Mouse (Mus musculus) thymus, postnatal 10 days (tissue): Measurements from ENCODE around the gene Daxx.
A peak's percentile ranks its signal among the peaks of the same experiment; 100 is the strongest.
"Not testable (repeated sequence)": the region's sequence is repeated elsewhere in the genome, so short reads cannot be mapped to it uniquely, and the experiment has no call there.

Source experiments
- DNase-seq, 2 experiments: peaks; one replicate each; pipeline ENCODE4 v3.0.0; 2021; ENCODE audit warnings: low spot score in 2 of 2

Gene Daxx

DNA sequence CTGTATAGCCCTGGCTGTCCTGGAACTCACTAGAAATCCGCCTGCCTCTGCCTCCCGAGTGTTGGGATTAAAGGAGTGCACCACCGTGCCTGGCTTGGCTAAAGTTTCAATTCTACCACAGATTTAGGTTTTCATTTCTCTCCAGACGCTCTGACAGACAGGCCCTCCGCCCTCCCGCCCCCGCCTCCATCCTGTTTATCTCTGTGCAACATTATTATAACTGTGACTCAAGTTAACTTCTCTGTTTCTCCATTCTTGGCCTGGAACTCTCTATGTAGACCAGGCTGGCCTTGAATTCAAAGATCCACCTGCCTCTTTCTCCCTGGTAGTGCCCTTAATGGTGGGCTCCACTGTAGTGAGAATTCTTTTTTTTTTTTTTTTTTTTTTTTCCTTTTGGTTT is 6.7 kb upstream of the Daxx start:
- no peak for DNase-seq

DNA sequence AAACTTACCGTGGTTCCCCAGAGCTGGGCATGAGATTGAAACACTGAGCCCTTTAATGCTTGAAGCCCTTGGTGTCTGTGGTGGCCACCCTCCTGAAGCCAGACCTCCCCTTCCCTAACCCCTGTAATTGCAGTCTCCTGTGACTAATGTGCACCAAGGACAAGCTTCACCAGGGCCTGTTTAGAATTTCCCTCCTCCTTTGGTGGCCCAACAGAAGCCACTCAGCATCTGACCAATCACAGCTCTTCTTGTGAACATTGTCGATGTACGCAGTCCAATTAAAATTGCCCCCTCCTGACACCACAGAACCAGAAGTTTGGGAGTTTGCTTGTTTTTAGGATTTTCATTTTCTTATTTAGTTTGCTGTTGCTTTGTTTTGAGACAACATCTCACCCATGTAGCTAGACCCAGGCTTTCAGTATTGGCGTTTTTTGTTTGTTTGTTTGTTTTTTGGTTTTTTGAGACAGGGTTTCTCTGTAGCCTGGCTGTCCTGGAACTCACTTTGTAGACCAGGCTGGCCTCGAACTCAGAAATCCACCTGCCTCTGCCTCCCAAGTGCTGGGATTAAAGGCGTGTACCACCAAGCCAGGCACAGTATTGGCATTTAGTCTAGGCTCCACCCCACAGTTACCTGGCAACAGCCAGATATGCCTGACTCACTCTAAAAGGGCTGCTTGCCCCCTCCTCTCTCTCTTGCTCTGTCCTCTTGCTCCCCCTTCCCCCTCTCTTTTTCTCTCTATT is 5.1 kb upstream of the Daxx start:
- DNase-seq: not testable (repeated sequence)

DNA sequence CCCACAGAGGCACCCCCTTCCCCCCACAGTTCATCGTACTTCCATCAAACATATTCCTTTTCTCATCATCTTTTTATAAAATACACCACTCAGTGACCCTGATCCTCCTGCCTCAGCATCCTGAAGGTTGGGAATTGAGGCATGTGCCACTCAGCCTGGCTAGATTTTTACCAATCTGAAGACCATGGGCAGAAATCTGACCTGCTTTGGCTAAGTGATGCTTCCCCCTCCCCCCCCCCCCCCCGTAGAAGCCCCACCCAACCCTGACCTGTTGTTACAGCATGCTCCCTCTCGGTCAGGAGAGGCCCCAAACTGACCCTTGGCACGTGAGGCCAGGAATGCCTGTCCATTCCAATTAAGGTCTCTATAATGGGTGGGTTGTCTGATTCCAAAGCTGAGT is 4.4 kb upstream of the Daxx start, which contains the start of gene Platr17:
Gene Platr17 (plus strand): TSS at position 301 of the 400 bp plus-strand sequence.
- not testable (repeated sequence) for DNase-seq

DNA sequence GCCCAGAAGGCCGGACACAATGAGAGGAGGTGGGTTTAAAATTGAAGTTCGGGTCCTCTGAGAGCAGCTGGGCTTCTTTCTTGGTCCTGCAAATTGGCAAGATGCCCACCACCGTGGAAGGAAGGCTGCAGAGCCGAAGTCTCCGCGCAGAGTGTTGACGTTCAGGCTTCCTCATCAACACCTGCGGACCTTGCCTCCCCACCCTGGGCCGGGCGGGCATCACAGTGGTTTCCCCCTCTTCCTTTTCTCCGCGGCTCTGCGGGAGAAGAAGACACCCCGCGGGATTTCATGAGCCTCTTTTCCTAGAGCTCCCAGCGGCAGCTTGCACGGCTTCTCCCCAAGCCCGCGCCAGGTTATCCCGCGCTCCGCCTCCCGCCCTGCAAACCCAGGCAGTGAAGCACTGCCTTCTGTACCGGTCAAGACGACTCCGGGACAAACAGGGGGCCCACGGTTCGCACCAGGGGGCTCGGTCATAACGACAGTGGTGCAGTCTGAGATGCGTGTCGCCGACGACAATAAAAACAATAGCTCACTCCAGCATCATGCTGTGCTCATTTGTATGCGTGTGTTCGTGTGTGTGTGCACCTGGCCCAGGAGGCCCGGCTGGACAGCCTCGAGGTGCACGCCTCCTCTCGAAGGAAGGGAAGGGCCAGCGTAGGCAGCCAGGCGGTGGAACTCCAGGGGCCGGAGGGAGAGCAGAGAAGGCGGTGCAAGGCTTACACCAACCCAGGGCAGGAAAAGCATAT is 710 bp upstream of the Daxx start:
- DNase-seq: peak; percentile 34 to 41

DNA sequence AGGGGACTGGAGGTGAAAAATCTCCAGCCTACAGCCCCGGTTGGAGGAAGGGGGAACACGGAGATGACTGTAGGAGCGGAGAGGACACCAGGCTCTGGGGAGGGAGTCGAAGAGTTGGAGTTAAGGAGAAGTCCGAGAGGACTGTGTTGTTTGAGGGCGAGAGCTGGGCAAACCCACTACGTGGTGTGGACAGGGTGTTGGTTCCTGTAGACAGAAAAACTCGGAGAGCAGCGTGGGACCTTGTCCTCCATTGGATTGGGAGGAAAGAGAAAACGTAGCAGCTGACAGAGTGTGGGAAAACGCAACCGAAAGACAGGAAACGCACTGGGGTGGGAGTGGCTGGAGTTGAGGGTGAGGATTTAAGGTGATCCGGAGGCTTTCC is 646 bp downstream of the Daxx start:
- peak in 1 of 2 experiments; percentile 34 for DNase-seq

DNA sequence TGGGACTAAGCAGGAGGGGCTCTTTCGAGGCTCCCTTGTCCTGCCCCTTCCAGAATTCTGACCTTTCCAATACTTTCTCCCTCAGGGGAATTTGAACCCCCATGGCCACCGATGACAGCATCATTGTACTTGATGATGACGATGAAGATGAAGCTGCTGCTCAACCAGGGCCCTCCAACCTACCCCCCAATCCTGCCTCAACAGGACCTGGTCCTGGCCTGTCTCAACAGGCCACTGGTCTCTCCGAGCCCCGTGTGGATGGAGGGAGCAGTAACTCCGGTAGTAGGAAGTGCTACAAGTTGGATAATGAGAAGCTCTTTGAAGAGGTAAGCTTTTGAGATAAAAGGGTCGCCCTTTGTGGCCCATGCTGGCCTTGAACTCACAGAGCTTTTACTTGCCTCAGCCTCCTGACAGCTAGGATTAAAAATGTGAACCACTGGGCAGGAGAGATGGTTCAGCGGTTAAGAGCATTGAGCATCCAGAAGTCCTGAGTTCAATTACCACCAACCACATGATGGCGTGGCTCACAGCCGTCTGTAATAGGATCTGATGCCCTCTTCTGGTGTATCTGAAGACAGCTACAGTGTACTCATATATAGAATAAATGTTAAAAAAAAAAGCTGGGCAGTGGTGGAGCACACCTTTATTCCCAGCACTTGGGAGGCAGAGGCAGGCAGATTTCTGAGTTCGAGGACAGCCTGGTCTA is 1.3 kb downstream of the Daxx start:
- DNase-seq: no peak

DNA sequence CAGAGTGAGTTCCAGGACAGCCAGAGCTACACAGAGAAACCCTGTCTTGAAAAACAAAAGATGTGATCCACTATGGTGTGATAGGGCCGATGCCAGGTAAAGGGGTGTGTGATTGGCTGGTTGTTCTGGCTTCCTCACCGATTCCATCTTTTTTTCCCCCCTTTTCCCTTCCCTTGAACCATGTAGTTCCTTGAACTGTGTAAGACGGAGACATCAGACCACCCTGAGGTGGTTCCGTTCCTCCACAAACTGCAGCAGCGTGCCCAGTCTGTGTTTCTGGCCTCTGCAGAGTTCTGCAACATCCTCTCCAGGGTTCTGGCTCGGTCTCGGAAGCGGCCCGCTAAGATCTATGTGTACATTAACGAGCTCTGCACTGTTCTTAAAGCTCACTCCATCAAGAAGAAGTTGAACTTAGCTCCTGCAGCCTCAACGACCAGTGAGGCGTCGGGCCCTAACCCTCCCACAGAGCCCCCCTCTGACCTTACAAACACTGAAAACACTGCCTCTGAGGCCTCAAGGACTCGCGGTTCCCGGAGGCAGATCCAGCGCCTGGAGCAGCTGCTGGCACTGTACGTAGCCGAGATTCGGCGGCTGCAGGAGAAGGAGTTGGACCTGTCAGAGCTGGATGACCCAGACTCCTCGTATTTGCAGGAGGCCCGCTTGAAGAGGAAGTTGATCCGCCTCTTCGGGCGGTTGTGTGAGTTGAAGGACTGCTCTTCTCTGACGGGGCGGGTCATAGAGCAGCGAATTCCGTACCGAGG is 2.0 kb downstream of the Daxx start:
- no peak for DNase-seq

DNA sequence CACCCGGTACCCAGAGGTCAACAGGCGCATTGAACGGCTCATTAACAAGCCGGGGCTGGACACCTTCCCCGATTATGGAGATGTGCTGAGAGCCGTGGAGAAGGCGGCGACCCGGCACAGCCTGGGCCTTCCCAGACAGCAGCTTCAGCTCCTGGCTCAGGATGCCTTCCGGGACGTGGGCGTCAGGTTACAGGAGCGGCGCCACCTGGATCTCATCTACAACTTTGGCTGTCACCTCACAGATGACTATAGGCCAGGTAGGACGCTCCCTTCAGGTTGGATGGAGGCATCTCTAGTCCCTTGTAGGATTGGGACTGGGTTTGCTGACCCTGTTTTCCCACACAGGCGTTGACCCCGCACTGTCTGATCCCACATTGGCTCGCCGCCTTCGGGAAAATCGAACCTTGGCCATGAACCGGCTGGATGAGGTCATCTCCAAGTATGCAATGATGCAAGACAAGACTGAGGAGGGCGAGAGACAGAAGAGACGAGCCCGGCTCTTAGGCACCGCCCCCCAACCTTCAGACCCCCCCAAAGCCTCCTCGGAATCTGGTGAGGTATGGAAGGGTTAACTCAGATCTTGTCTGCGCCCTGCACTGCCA is 2.7 kb downstream of the Daxx start:
- no peak for DNase-seq

DNA sequence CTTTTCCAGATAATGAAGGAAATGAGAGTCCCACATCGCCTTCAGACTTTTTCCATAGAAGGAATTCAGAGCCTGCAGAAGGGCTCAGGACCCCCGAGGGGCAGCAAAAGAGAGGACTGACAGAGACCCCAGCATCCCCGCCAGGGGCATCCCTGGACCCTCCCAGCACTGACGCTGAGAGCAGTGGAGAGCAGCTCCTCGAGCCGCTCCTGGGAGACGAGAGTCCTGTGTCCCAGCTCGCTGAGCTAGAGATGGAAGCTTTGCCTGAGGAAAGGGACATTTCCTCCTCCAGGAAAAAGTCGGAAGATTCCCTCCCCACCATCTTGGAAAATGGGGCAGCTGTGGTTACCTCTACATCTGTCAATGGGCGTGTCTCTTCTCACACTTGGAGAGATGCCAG is 4.0 kb downstream of the Daxx start:
- no peak for DNase-seq

DNA sequence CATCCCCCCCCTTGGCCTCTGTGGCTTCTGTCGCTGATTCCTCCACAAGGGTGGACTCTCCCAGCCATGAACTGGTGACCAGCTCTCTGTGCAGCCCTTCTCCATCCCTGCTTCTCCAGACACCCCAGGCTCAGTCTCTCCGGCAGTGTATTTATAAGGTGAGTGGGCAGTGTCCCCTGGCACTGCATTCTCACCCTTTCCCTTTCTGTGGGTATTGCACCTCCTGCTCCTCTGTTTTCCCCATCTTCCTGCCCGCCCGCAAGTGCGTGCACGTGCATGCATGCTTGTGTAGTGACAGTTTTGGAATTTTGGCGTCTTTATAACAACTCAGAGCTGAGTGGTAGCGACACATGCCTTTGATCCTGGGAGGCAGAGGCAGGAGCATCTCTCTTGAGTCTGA is 4.7 kb downstream of the Daxx start:
- DNase-seq: no peak

DNA sequence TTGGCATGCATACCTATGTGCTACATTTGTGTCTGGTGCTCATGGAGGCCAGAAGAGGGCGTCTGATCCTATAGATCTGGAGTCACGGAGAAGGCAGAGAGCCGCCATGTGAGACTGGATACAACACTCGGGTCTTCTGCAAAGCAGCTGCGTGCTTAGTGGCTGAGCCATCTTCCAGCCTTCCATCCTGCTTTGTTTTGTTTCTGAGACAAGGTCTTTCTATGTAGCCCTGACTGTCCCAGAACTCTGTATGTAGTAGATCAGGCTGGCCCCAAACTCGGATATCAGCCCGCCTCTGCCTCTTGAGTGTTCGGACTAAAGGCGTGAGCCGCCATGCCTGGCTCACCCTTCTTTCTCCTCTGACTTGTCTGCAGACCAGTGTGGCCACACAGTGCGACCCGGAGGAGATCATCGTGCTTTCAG is 5.8 kb downstream of the Daxx start:
- no peak for DNase-seq

DNA sequence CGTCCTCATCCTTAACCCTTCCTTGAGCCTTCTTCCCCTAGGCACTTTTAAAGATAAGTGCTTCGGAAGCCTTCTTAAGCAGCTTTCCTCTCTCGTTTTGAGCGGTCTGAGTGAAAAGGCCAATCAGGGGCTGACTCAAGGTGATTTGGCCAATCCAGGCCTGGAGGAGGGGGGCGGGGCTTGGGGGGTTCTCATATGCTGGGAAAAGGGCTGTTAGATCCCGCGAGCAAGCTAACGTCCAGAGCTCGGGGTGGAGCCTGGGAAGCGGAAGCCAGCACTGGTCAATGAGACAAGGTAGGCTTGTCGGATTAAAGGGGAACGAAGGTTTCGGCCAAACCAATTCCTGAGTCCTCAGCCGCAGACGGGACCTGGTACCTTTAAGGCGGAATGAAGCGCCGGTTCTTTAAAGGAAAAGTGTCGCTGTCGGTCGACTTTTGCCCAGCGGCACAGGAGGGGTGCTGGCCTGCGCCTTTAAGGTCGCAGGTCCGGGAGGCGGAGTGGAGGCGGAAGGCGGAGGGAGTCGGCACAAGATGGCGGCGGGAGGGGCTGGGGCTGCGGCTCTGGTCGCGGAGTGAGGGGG is 6.5 kb downstream of the Daxx start, which contains the start of the genes Tapbp and Zbtb22:
Gene Tapbp (plus strand): TSS at position 229 of the 580 bp plus-strand sequence.
Gene Zbtb22 (plus strand): TSS at position 234 of the 580 bp plus-strand sequence.
- peak; percentile 89 to 91 for DNase-seq

DNA sequence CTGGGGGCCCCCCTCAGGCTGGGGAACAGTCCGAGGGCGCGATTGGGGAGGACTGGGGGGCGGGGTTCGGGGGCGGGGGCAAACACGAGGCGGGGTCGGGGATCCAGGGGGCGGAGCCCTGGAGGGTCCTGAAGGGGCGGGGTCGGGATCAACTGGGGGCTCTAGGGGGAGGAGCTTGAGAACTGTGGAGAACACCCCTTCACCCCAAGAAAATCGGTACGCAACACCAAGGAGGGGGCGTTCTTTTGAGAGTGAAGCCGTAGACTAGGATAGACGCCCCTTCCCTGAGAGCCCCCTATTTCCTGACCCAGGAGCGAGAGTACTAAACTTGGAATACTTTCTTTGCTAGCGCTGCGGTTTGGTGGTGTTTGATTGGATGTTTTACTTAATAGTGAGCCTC is 7.1 kb downstream of the Daxx start:
- peak; percentile 74 to 83 for DNase-seq

DNA sequence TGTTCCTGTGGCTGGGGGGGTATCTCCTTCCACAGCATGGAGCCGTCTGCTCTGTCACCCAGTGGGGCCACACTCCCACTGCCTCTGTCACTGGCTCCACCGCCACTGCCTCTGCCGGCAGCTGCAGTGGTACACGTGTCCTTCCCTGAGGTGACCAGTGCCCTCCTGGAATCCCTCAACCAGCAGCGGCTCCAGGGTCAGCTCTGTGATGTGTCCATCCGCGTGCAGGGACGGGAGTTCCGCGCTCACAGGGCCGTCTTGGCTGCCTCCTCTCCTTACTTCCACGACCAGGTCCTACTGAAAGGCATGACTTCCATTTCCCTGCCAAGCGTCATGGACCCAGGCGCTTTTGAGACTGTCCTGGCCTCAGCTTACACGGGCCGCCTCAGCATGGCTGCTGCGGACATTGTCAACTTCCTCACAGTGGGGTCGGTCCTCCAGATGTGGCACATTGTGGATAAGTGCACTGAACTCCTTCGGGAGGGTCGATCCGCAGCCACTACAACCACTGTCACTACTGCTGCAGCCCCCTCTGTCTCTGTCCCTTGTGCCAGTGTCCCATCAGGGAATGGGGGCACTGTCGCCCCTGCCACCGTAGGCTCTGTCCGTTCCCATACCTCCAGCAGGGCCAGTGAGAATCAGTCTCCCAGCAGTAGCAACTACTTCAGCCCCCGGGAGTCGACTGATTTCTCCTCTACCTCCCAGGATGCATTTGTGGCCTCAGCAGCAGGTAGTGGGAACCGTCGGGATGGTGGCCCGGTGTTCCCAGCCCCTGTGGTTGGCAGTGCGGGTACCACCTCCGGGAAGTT is 7.8 kb downstream of the Daxx start:
- DNase-seq: peak in 1 of 2 experiments; percentile 35

DNA sequence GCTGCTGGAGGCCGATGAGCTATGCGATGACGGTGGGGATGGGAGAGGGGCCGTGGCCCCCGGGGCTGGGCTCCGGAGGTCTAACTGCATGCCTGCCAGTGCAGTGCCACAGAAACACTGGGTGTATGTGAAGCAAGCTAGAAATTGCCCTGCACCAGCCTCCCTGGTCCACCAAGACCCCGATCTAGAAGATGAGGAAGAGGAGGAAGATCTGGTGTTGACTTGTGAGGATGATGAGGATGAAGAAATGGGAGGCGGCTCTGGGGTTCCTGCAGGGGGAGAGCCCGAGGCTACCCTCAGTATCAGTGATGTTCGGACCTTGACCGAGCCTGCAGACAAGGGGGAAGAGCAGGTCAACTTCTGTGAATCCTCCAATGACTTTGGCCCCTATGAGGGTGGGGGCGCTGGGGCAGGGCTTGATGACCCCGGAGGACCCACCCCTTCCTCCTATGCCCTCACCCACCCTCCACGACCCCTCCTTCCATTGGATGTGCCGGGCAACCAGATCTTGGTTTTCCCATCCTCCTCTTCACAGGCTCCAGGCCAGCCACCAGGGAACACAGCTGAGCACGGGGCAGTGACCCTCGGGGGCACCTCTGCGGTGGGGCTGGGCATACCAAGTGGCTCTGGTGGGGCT is 8.6 kb downstream of the Daxx start:
- DNase-seq: no peak

DNA sequence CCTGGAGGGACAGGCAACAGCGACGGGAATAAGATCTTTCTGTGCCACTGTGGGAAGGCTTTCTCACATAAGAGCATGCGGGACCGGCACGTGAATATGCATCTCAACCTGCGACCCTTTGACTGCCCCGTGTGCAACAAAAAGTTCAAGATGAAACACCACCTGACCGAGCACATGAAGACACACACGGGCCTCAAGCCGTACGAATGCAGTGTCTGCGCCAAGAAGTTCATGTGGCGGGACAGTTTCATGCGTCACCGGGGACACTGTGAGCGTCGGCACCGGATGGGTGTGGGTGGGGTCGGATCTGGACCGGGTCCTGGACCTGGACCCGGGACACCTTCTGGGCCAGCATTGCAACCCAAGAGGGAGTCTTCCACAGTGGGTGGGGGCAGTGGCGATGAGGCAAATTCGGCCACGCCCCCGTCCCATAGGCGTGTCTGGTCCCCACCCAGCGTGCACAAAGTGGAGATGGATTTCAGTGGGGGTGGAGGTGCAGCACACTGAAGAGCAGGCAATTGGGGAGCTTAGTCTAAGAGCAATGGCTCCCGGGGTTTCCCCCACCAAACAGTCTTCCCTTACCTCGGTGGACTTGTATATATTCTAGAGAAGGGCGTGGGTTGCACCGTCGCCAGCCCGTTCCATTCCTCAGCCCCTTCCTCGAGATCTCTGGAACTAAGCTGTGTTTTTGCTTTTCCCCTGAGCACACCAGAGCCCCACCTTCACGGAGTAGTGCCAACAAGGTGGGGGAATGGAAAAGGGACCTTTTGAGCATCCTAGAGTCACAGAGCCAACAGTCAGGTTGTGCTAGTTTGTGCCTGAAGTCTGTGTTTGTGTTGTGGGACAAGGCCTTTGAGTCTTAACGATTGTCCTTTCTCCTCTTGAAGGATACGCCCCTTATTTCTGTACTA is 9.3 kb downstream of the Daxx start:
- DNase-seq: no peak

DNA sequence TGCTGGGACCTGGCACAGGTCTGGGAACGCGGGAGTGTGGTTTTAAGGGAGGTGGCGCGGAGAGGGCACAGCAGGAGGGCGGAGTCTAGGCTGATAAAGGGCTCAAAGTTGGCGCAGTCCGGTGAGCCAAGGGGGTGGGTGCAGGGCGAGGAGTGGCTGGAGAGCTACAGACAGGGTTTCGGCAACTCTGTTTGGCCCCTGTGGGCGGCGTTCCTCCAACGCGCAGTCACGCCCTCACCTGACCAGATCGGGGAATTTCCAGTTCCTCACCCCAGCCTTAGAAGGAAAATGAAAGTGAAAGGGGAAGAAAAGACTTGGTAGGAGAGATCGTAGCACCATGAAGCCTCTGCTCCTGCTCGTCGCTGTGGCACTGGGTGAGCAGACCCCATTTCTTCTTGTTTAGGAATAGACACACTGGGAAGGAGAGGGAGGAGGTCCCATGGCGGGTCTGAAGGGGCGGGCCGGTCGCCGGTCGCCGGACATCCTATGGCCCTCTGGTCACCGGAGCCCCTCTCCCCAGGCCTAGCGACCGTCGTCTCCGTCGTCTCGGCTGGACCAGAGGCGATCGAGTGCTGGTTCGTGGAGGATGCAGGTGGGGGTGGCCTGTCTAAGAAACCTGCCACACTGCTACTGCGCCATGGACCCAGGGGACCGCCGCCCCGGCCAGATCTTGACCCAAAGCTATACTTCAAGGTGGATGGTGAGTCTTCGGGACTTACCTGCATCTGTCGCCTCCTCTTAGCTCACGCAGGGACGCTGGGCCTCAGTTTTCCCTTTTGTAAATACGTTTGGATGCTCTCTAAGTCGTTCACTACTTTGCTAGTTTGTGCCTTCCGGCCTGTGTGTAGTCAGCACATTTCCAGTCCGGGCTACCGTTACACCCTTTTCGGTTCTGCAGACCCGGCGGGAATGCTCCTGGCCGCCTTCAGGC is 10.4 kb downstream of the Daxx start:
- peak; percentile 58 to 62 for DNase-seq
